Mouse (Mus musculus) heart, embryonic 15.5 days (tissue): ENCODE measurements around the gene Mrtfa. TPM values are rescaled to one million over a fixed set of nuclear protein-coding genes. Genes with fewer than 3 reads are reported as not detected.

Source experiments
- ATAC-seq: fragments of 200-750 bp; cut with Nextera tagmentation; replicated peaks from 2 replicates; pipeline ENCODE4 v1.8.0; 2017; ENCODE audit warnings: low read depth, moderate TSS enrichment; ENCODE audit not compliant: insufficient number of reproducible peaks, insufficient read depth, low FRiP score
- H3K27ac ChIP-seq: fragments of 300-500 bp; sonication (generic); 2 replicates; pipeline ENCODE4 v1.5.1; 2015; ENCODE audit warnings: mild to moderate bottlenecking, inconsistent platforms
- H3K27me3 ChIP-seq: fragments of 300-500 bp; sonication (generic); 2 replicates; pipeline ENCODE4 v1.6.1; 2015; ENCODE audit warnings: inconsistent platforms
- H3K36me3 ChIP-seq: fragments of 300-500 bp; sonication (generic); 2 replicates; pipeline ENCODE4 v1.6.1; 2015; ENCODE audit warnings: mild to moderate bottlenecking, inconsistent platforms
- H3K4me1 ChIP-seq: fragments of 300-500 bp; sonication (generic); replicated peaks from 2 replicates; pipeline ENCODE4 v1.6.1; 2015; ENCODE audit warnings: inconsistent platforms
- H3K4me2 ChIP-seq: fragments of 300-500 bp; sonication (generic); 2 replicates; pipeline ENCODE4 v1.6.1; 2015; ENCODE audit warnings: inconsistent platforms, mild to moderate bottlenecking, moderate library complexity
- H3K4me3 ChIP-seq: fragments of 300-500 bp; sonication (generic); 2 replicates; pipeline ENCODE4 v1.5.1; 2015; ENCODE audit warnings: mild to moderate bottlenecking, inconsistent platforms
- H3K9ac ChIP-seq: fragments of 300-500 bp; sonication (generic); 2 replicates; pipeline ENCODE4 v1.6.1; 2015; ENCODE audit warnings: mild to moderate bottlenecking, inconsistent platforms
- H3K9me3 ChIP-seq: fragments of 300-500 bp; sonication (generic); replicated peaks from 2 replicates; pipeline ENCODE4 v1.6.1; 2016; ENCODE audit warnings: inconsistent platforms
- WGBS: fragments of 180-500 bp; shearing (Covaris S2); methylation state at CpG from one replicate; pipeline ENCODE4 v1.1.7; 2015; ENCODE audit warnings: mixed read lengths; 5-methylcytosine and 5-hydroxymethylcytosine counted together
- polyA plus RNA-seq: library from polyadenylated mRNA; unstranded; fragments of >200 nt; fragmentation: Nextera tagmentation; extraction: Ambion mirVana; gene quantifications from 2 replicates; pipeline ENCODE4 v1.2.1, GENCODE M21; 2015

Gene Mrtfa
- polyA plus RNA-seq, 1 experiment from 2014 or later: 11.4 TPM

DNA sequence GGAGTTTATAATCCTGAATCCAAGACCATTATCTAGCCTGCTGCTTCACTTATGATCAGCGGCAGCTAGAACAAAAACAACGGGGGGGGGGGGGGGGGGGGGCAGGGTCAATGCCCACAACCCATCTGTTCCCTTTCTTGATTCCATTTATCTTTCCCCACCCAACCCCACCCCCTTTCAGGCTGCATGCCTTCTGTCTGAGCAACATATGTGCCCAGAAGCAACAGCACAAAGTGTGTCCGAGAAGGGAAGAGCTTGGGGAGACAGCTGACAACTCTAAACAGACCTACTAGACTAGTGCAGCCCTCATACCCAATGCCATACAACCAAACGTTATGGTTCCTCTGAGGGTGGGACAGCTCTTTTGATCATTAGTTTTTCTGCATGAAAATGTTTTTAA is 68.0 kb downstream of the Mrtfa start:
- 41% methylated on average over 4 of the region's 4 CpGs for WGBS
- H3K4me1 ChIP-seq: no peaks in the 10 kb centered on the region

GRCm38 (mm10) chr15:81122078-81122477 is 68.5 kb downstream of the Mrtfa start:
- H3K4me2 ChIP-seq: no peak overlapping the region
- no peaks in the 10 kb centered on the region for H3K9me3 ChIP-seq
- no peaks in the 10 kb centered on the region for H3K36me3 ChIP-seq
- H3K9ac ChIP-seq: no peak overlapping the region
- no peak overlapping the region for H3K4me3 ChIP-seq
- H3K27ac ChIP-seq: no peak overlapping the region
- 73% methylated on average over 2 of the region's 2 CpGs for WGBS
- H3K4me1 ChIP-seq: no peaks in the 10 kb centered on the region
- no peak for ATAC-seq
- H3K27me3 ChIP-seq: no peaks in the 10 kb centered on the region

More for the DNA sequence above, 68.0 kb downstream of the Mrtfa start:
- Histone ChIP-seq H3K4me3 (no peak overlapping the region), H3K4me2 (no peak overlapping the region), H3K9ac (no peak overlapping the region), H3K27me3 (no peaks in the 10 kb centered on the region), H3K36me3 (no peaks in the 10 kb centered on the region), H3K27ac (no peak overlapping the region), H3K9me3 (no peaks in the 10 kb centered on the region)
- no peak for ATAC-seq

DNA sequence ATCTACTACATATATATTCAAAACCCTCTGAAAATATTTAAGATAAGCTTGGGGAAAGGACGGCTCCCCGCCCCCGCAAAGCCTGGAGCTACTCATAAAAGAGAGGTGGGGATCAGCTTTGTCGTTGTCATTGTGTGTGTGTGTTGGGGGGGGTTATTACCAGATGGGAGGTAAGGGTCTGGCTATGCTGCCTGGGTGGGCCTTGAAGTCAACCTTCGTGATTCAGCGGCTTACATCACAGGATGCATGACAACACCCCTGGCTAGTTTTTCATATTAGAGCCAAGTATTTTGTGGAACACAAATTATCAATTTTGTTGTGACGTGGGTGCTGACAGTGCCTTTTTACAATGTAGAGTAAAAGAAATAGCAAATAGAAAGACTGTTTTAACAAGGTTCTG is 69.6 kb downstream of the Mrtfa start:
- no peaks in the 10 kb centered on the region for H3K4me1 ChIP-seq
- no peaks in the 10 kb centered on the region for H3K9me3 ChIP-seq
- no peak overlapping the region for H3K4me2 ChIP-seq
- ATAC-seq: no peak
- H3K4me3 ChIP-seq: no peak overlapping the region
- H3K9ac ChIP-seq: no peak overlapping the region
- 76% methylated on average over 7 of the region's 7 CpGs for WGBS
- H3K36me3 ChIP-seq: no peaks in the 10 kb centered on the region; the same call in 1 of the 2 replicates
- no peak overlapping the region for H3K27ac ChIP-seq
- no peaks in the 10 kb centered on the region for H3K27me3 ChIP-seq

DNA sequence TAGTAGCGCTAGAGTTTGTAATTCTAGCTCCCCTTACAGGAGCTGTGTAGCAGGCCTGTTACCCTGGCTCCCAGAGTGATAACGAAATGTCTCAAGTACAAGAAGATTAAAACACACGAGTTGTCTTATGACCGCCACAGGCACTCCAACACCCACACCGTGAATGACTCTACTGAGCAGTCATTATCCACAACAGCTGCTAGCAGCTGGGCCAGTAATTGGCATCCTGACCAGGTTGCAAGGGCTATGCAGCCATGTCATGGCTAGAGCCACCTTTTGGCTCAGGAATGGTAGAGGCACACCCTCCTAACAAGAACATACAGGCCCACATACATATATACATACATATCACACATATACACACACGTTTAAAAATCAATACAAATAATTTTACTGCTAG is 70.4 kb downstream of the Mrtfa start:
- H3K9ac ChIP-seq: no peak overlapping the region
- no peaks in the 10 kb centered on the region; the same call in 1 of the 2 replicates for H3K36me3 ChIP-seq
- no peak overlapping the region for H3K4me3 ChIP-seq
- no peak overlapping the region for H3K4me2 ChIP-seq
- no peaks in the 10 kb centered on the region for H3K27me3 ChIP-seq
- no peaks in the 10 kb centered on the region for H3K4me1 ChIP-seq
- H3K27ac ChIP-seq: no peak overlapping the region
- no peaks in the 10 kb centered on the region for H3K9me3 ChIP-seq
- ATAC-seq: no peak
- 62% methylated on average over 6 of the region's 6 CpGs for WGBS

DNA sequence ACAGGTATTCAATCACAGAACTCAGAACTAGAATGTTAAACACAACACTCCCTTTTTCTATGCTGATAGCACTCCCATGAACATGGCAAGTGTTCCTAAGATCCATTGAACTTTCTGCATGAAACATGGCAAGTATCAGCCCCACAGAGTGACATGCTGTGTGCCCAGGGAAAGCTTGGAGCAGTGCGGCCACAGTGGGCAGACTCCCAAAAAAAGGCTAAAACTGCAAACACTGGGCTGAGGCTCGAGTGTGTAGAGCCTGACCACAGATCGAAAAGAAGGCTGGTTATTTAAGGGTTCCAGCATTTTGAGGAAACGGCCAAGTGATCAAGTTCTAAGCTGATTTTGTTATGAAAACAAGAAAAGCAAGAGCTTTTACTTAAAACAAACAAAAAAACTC is 72.3 kb downstream of the Mrtfa start:
- no peaks in the 10 kb centered on the region for H3K4me1 ChIP-seq
- no peak for ATAC-seq
- no peaks in the 10 kb centered on the region for H3K27me3 ChIP-seq
- no peak overlapping the region for H3K27ac ChIP-seq
- no peaks in the 10 kb centered on the region; the same call in 1 of the 2 replicates for H3K36me3 ChIP-seq
- no peaks in the 10 kb centered on the region for H3K9me3 ChIP-seq
- no peak overlapping the region for H3K9ac ChIP-seq
- H3K4me2 ChIP-seq: no peak overlapping the region
- 78% methylated on average over 4 of the region's 4 CpGs for WGBS
- no peak overlapping the region for H3K4me3 ChIP-seq

- Histone ChIP-seq H3K9ac (no peak overlapping the region), H3K36me3 (no peaks in the 10 kb centered on the region; the same call in 1 of the 2 replicates), H3K27me3 (no peaks in the 10 kb centered on the region), H3K27ac (peak overlapping the region; percentile 7; the same call in 1 of the 2 replicates), H3K4me1 (0 out of 2 replicates have a peak, but pooled peaks cover 3% of the 10 kb centered on the region), H3K4me3 (no peak overlapping the region), H3K4me2 (no peak overlapping the region), H3K9me3 (no peaks in the 10 kb centered on the region)
- no peak for ATAC-seq
- 31% methylated on average over 6 of the region's 6 CpGs for WGBS
These were observed 78.0 kb downstream of the Mrtfa start for GRCm38 (mm10) chr15:81112589-81112988.

DNA sequence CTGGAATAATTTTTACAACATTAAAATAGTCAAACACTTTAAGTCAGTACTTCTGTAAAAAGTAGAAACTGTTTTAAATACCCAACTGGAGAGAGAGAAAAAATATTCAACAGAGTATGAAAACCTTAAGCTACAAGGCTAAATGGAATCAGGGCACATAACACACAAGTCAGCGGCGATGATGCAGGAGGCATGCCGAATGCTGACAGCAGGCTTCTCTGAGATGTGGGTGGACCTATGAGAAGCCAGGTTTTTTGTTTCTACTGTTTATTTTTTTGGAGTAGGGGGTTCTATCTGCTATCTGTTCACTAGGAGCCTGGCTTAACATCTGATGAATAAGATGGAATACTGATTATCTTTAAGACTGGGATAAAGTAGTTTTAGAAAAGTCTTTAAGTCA is 80.2 kb downstream of the Mrtfa start:
- Histone ChIP-seq H3K27ac (no peak overlapping the region), H3K4me2 (no peak overlapping the region), H3K4me3 (no peak overlapping the region), H3K36me3 (no peaks in the 10 kb centered on the region), H3K9ac (no peak overlapping the region), H3K4me1 (peaks cover 13% of the 10 kb centered on the region), H3K9me3 (no peaks in the 10 kb centered on the region), H3K27me3 (no peaks in the 10 kb centered on the region)
- WGBS: 67% methylated on average over 3 of the region's 3 CpGs
- no peak for ATAC-seq

- no peak overlapping the region for H3K27ac ChIP-seq
- H3K9ac ChIP-seq: no peak overlapping the region
- H3K36me3 ChIP-seq: no peaks in the 10 kb centered on the region
- no peak for ATAC-seq
- WGBS: 46% methylated on average over 10 of the region's 10 CpGs
- no peak overlapping the region for H3K4me2 ChIP-seq
- H3K27me3 ChIP-seq: no peaks in the 10 kb centered on the region
- no peaks in the 10 kb centered on the region for H3K9me3 ChIP-seq
- no peak overlapping the region for H3K4me3 ChIP-seq
- H3K4me1 ChIP-seq: peaks cover 33% of the 10 kb centered on the region
These were observed 84.6 kb downstream of the Mrtfa start for GRCm38 (mm10) chr15:81105962-81106361.

- peak; percentile 53; the same call in 1 of the 2 replicates for ATAC-seq
- WGBS: 40% methylated on average over 13 of the region's 13 CpGs
- peak overlapping the region; percentile 19 for H3K4me3 ChIP-seq
- H3K9me3 ChIP-seq: no peaks in the 10 kb centered on the region
- no peak overlapping the region for H3K9ac ChIP-seq
- H3K27me3 ChIP-seq: no peaks in the 10 kb centered on the region
- peaks cover 33% of the 10 kb centered on the region for H3K4me1 ChIP-seq
- peak overlapping the region; percentile 43 for H3K4me2 ChIP-seq
- H3K36me3 ChIP-seq: no peaks in the 10 kb centered on the region
- H3K27ac ChIP-seq: no peak overlapping the region
These were observed 85.8 kb downstream of the Mrtfa start for GRCm38 (mm10) chr15:81104585-81105259.

DNA sequence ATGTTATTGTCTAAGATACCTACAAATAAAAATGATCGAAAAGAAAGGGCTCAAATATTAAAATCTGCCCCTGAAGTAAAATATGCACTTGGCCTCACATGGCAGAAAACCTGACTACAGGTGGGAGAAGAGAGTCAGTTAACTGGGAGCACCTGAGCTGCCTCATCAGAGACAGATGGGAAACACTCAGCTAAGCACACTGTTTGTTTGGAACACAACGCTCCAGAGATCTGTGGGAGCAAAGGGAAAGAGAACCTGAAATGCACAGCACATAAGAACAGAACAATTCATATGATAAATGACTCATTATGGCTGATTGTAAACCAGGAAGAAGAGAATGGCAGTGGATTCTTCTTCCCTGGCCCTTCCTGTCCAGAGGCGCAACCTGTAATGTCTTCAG is 87.1 kb downstream of the Mrtfa start:
- Histone ChIP-seq H3K27ac (no peak overlapping the region), H3K4me1 (peaks cover 30% of the 10 kb centered on the region), H3K27me3 (no peaks in the 10 kb centered on the region), H3K9ac (no peak overlapping the region), H3K9me3 (no peaks in the 10 kb centered on the region), H3K4me2 (0 out of 2 replicates have a peak overlapping the region, but pooled peaks have one; percentile 9), H3K4me3 (no peak overlapping the region), H3K36me3 (no peaks in the 10 kb centered on the region)
- no peak for ATAC-seq
- 84% methylated on average over 3 of the region's 3 CpGs for WGBS

DNA sequence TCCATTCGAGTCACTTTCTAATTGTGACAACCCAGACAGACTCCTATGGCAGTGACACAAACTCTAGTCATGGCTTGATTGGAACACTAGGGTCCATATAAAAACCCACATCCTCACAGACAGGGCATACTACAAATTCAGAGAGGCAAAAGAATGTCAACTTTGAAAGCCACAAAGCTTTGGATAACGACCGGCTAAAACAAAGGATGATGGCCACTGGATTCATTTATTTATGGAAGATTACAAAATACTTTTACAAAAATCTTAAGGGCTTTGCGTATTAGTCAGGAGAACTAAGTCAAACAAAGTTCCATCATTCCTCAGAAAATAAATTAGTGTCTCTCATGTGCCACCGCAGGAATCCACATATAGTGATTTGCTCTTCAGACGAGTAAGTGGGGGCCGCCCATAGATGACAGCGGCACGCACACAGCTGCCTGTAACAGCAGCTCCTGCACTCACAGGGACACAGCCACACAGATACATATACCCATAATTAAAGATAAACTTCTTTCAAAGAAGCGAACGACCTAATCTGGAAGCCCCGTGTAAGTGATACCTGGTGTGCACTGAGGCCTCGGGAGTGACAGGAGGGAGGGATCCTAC is 88.2 kb downstream of the Mrtfa start:
- no peak overlapping the region for H3K27ac ChIP-seq
- no peak for ATAC-seq
- H3K4me2 ChIP-seq: no peak overlapping the region
- WGBS: 67% methylated on average over 13 of the region's 13 CpGs
- no peak overlapping the region for H3K4me3 ChIP-seq
- no peaks in the 10 kb centered on the region for H3K36me3 ChIP-seq
- no peak overlapping the region for H3K9ac ChIP-seq
- no peaks in the 10 kb centered on the region for H3K27me3 ChIP-seq
- peaks cover 33% of the 10 kb centered on the region for H3K4me1 ChIP-seq
- no peaks in the 10 kb centered on the region for H3K9me3 ChIP-seq

DNA sequence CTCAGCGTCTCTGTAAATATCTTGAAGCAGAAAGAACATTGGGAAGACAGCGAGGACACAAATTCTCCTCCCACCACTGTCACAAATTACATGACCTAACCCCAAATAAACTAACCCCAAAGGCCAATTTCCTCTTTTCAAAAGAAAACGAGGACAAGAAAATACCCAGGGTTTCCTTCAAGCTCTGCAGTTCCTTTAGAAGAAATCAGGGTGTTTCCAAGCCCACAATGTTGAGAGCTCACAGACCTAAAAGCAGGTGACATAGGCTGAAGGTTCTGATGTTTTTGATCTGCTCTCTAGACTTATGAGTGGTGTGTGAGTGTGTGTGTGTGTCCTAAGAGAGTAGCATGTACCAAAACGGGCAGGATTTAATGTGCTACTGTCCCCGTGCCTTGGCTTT is 89.2 kb downstream of the Mrtfa start:
- no peaks in the 10 kb centered on the region for H3K36me3 ChIP-seq
- H3K27ac ChIP-seq: no peak overlapping the region
- H3K4me3 ChIP-seq: no peak overlapping the region
- peaks cover 41% of the 10 kb centered on the region for H3K4me1 ChIP-seq
- no peaks in the 10 kb centered on the region for H3K27me3 ChIP-seq
- no peak overlapping the region for H3K9ac ChIP-seq
- WGBS: 64% methylated on average over 5 of the region's 5 CpGs
- H3K9me3 ChIP-seq: no peaks in the 10 kb centered on the region
- no peak for ATAC-seq
- no peak overlapping the region for H3K4me2 ChIP-seq
